Mouse (Mus musculus) forebrain, embryonic 11.5 days (tissue): Measurements from ENCODE around the gene Rbm4b. TPM values are rescaled to one million over a fixed set of nuclear protein-coding genes. Genes with fewer than 3 reads are reported as not detected.
"Not testable (repeated sequence)": the region's sequence is repeated elsewhere in the genome, so short reads cannot be mapped to it uniquely, and the experiment has no call there.

Experiments used
- ATAC-seq: fragments of 200-750 bp; cut with Nextera tagmentation; replicated peaks from 2 replicates; pipeline ENCODE4 v1.8.0; 2017; ENCODE audit warnings: moderate TSS enrichment; ENCODE audit not compliant: low FRiP score
- DNase-seq: peaks from one replicate; pipeline ENCODE4 v3.0.0-alpha.2; 2017; ENCODE audit warnings: low spot score
- H3K27ac ChIP-seq: fragments of 300-500 bp; sonication (generic); 2 replicates; pipeline ENCODE4 v1.5.1; 2014; ENCODE audit warnings: low read depth, low read length
- H3K27me3 ChIP-seq: fragments of 300-500 bp; sonication (generic); 2 replicates; pipeline ENCODE4 v1.6.1; 2014; ENCODE audit warnings: mild to moderate bottlenecking, low read length, mixed read lengths; ENCODE audit not compliant: control insufficient read depth, insufficient read depth
- H3K36me3 ChIP-seq: fragments of 300-500 bp; sonication (generic); 2 replicates; pipeline ENCODE4 v1.6.1; 2014; ENCODE audit warnings: mild to moderate bottlenecking, low read length, moderate library complexity, mixed read lengths; ENCODE audit not compliant: control insufficient read depth, insufficient read depth
- H3K4me1 ChIP-seq: fragments of 300-500 bp; sonication (generic); replicated peaks from 2 replicates; pipeline ENCODE4 v1.6.1; 2014; ENCODE audit warnings: low read length, mixed read lengths; ENCODE audit not compliant: control insufficient read depth, insufficient read depth
- H3K4me2 ChIP-seq: fragments of 300-500 bp; sonication (generic); 2 replicates; pipeline ENCODE4 v1.6.1; 2014; ENCODE audit warnings: low read depth, mild to moderate bottlenecking, low read length, moderate library complexity, mixed read lengths; ENCODE audit not compliant: severe bottlenecking
- H3K4me3 ChIP-seq: fragments of 300-500 bp; sonication (generic); 2 replicates; pipeline ENCODE4 v1.5.1; 2014; ENCODE audit warnings: low read depth, low read length
- H3K9ac ChIP-seq: fragments of 300-500 bp; sonication (generic); 2 replicates; pipeline ENCODE4 v1.6.1; 2014; ENCODE audit warnings: low read length
- H3K9me3 ChIP-seq: fragments of 300-500 bp; sonication (generic); 2 replicates; pipeline ENCODE4 v1.6.1; 2016; ENCODE audit warnings: low read length, mixed read lengths; ENCODE audit not compliant: control insufficient read depth
- WGBS: fragments of 180-500 bp; shearing (Covaris S2); extraction: QIAGEN DNeasy Blood & Tissue Kit; methylation state at CpG from one replicate; pipeline ENCODE4 v1.1.7; 2014; 5-methylcytosine and 5-hydroxymethylcytosine counted together
- polyA plus RNA-seq: library from polyadenylated mRNA; unstranded; fragments of >200 nt; fragmentation: Nextera tagmentation; extraction: Ambion mirVana; gene quantifications from 2 replicates; pipeline ENCODE4 v1.2.1, GENCODE M21; 2014

The Rbm4b gene
- polyA plus RNA-seq, 1 experiment from 2014 or later = 136 TPM

- peaks cover 14% of the 10 kb centered on the region; the same call in 1 of the 2 replicates for H3K36me3 ChIP-seq
- no peaks in the 10 kb centered on the region for H3K9me3 ChIP-seq
- no peak for DNase-seq
- no peaks in the 10 kb centered on the region for H3K27me3 ChIP-seq
- whole genome bisulfite sequencing = 92% methylated on average over 7 of the region's 7 CpGs
- H3K9ac ChIP-seq = no peak overlapping the region
- H3K27ac ChIP-seq = no peak overlapping the region
- H3K4me3 ChIP-seq = no peak overlapping the region
- no peak overlapping the region for H3K4me2 ChIP-seq
- no peak for ATAC-seq
- H3K4me1 ChIP-seq = no peaks in the 10 kb centered on the region
Observed at GRCm38 (mm10) chr19:4802691-4803091, 46.4 kb downstream of the Rbm4b start.

DNA sequence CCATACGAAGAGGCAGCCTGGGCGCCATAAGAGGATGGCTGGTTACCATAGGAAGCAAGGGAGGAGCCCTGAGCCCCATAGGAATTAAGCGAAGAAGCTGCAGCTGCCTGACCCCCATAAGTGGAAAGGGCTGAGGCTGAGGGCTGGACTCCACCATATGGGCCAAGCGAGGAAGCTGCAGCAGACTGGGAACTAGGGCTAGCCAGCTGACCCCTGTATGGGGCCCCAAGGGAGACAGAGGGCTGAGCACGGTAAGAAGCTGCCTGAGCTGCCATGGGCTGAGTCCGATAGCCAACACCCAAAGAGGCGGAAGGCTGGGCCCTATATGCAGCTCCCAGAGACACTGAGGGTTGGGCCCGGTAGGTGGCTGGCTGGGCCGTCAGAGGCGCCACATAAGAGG lies 47.0 kb downstream of the Rbm4b start:
- H3K9ac ChIP-seq = no peak overlapping the region
- H3K4me1 ChIP-seq = no peaks in the 10 kb centered on the region; the same call in 1 of the 2 replicates
- H3K36me3 ChIP-seq = peaks cover 14% of the 10 kb centered on the region; the same call in 1 of the 2 replicates
- H3K27ac ChIP-seq = no peak overlapping the region
- no peak overlapping the region for H3K4me3 ChIP-seq
- ATAC-seq = no peak
- no peak for DNase-seq
- no peak overlapping the region for H3K4me2 ChIP-seq
- no peaks in the 10 kb centered on the region for H3K9me3 ChIP-seq
- WGBS = 90% methylated on average over 10 of the region's 10 CpGs
- no peaks in the 10 kb centered on the region for H3K27me3 ChIP-seq

DNA sequence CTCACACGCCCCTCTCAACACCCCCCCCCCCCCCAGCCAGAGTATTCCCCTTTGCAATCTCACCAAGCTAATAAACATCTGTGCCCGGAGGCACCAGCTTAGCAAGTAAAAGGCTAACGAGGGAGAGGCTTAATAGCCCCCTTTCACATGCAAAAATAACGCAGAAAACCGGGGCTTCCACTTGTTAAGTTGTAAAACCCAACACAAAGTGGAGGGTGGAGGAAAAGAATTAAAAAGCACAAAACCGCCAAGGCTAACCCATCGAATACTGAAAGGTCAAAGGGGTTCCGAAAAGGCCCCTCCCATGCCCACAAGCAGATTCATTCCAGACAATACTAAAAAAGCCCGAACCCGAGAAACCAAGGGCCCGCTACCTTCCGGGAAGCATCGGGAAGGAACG lies 54.0 kb downstream of the Rbm4b start:
- WGBS = under 1% methylated on average over 14 of the region's 14 CpGs
- H3K27ac ChIP-seq = no peak overlapping the region
- no peak for ATAC-seq

GRCm38 (mm10) chr19:4810746-4811062 lies 54.4 kb downstream of the Rbm4b start:
- Histone ChIP-seq H3K9me3 (no peaks in the 10 kb centered on the region), H3K4me1 (peaks cover 12% of the 10 kb centered on the region), H3K4me2 (peak overlapping the region; percentile 87), H3K36me3 (no peaks in the 10 kb centered on the region; the same call in 1 of the 2 replicates), H3K4me3 (peak overlapping the region; percentile 86), H3K9ac (peak overlapping the region; percentile 89), H3K27ac (peak overlapping the region; percentile 86; the same call in 1 of the 2 replicates), H3K27me3 (no peaks in the 10 kb centered on the region)
- DNase-seq = no peak
- ATAC-seq = no peak
- 0% methylated on average over 17 of the region's 17 CpGs for WGBS

More for the DNA sequence above, 54.0 kb downstream of the Rbm4b start:
- peak overlapping the region; percentile 87 for H3K4me2 ChIP-seq
- H3K4me1 ChIP-seq = peaks cover 12% of the 10 kb centered on the region
- no peak for DNase-seq
- H3K27me3 ChIP-seq = no peaks in the 10 kb centered on the region
- H3K9ac ChIP-seq = peak overlapping the region; percentile 89
- H3K9me3 ChIP-seq = no peaks in the 10 kb centered on the region
- H3K36me3 ChIP-seq = no peaks in the 10 kb centered on the region; the same call in 1 of the 2 replicates
- peak overlapping the region; percentile 86 for H3K4me3 ChIP-seq

DNA sequence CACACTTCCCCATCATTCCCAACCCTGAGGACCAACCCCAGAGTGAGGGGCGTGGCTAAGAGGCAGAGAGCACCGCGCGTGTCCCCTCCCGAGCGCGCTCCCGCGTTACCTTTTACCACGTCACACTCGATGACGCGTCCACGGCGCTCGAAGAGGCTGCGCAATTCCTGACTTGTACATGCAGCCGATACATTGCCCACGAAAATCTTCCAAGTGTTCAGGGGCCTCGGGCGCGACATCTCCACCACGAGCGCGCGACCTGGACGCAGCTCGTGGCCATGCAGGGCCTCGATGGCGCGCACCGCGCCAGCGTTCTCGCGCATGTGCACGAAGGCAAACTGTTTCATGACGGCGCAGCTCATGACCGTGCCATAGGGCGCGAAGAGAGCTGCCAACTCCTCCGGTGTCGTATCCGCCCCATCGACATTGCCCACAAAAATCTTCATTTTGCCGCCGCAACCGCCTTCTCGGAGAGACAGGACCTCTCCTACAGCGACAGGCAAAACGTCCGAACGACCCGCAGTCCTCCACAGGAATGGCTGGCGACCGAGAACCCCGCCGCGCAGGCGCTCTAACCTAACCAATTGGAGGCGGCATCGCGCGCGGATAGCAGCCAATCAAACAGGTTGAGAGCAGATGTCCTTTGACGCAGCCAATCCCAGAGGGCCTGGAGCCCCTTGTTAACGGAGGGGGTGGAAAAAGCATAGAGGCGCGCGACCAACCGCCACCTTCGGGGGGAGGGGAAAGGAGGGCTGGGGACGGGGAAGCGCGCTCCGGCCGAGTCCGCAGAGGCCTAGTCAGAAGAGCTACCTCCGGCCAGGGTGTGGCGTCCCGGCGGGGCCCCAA lies 55.0 kb downstream of the Rbm4b start, which contains the start of the genes Gm21992 and Rbm14:
Gene Gm21992 (minus strand): TSS at position 550 of the 846 bp plus-strand sequence.
Gene Rbm14 (minus strand): TSS at position 572 of the 846 bp plus-strand sequence.
- H3K36me3 ChIP-seq = no peaks in the 10 kb centered on the region; the same call in 1 of the 2 replicates
- H3K4me1 ChIP-seq = peaks cover 12% of the 10 kb centered on the region
- peak within 1 kb of the TSS; percentile 86 for H3K27ac ChIP-seq
- peak within 1 kb of the TSS; percentile 89 for H3K9ac ChIP-seq
- peak within 1 kb of the TSS; percentile 86 for H3K4me3 ChIP-seq
- H3K9me3 ChIP-seq = no peaks in the 10 kb centered on the region
- WGBS = under 1% methylated on average over 83 of the region's 83 CpGs
- peak within 1 kb of the TSS; percentile 87 for H3K4me2 ChIP-seq
- DNase-seq = peak; percentile 99
- peak; percentile 98 for ATAC-seq
- no peaks in the 10 kb centered on the region for H3K27me3 ChIP-seq

DNA sequence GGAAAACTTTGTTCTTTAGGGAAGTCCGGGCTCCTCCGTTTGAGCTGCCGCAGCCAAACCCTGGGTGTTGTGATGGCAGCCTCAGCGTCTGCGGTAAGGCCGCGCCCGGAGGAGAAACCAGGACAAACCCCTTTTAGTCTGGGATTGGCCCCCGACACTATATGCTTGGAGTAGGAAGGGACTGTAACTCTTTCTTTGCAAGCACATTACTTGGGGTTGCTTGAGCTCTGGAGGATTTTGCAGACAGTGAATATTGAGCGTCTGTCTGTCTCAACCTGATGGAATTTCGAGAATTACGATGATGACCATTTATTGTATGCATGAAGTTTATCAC lies 55.6 kb downstream of the Rbm4b start:
- WGBS = 6% methylated on average over 12 of the region's 12 CpGs

DNA sequence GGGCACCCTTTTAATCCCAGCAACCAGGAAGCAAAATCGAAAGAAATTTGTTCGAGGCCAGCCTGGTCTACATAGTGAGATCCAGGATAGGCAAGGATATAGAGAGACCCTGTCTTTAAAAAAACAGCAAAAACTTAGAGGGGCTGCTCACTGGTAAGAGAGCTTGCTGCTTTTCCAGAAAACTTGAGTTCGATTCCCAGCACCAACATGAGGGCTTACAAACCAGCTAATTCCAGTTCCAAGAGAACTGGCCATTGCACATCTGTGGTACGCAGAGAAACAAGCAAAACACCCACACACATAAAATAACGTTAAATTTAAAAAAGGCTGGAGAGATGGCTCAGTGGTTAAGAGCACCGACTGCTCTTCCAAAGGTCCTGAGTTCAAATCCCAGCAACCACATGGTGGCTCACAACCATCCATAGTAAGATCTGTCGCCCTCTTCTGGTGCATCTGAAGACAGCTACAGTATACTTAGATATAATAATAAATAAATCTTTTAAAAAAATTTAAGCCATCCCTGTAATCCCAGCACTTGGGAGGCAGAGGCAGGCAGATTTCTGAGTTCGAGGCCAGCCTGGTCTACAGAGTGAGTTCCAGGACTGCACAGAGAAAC lies 56.1 kb downstream of the Rbm4b start:
- H3K4me3 ChIP-seq = peak overlapping the region; percentile 86
- not testable (repeated sequence) for H3K27me3 ChIP-seq, DNase-seq, H3K36me3 ChIP-seq, ATAC-seq, H3K9me3 ChIP-seq
- peaks cover 12% of the 10 kb centered on the region for H3K4me1 ChIP-seq
- peak overlapping the region; percentile 84; the same call in 1 of the 2 replicates for H3K27ac ChIP-seq
- WGBS = 76% methylated on average over 8 of the region's 8 CpGs
- H3K9ac ChIP-seq = peak overlapping the region; percentile 89
- H3K4me2 ChIP-seq = peak overlapping the region; percentile 87

More for the DNA sequence above, 55.6 kb downstream of the Rbm4b start:
- H3K9ac ChIP-seq = peak overlapping the region; percentile 89
- DNase-seq = no peak
- peak overlapping the region; percentile 84 for H3K27ac ChIP-seq
- no peaks in the 10 kb centered on the region for H3K9me3 ChIP-seq
- H3K4me1 ChIP-seq = peaks cover 12% of the 10 kb centered on the region
- no peaks in the 10 kb centered on the region for H3K27me3 ChIP-seq
- H3K36me3 ChIP-seq = no peaks in the 10 kb centered on the region; the same call in 1 of the 2 replicates
- peak overlapping the region; percentile 87 for H3K4me2 ChIP-seq
- peak overlapping the region; percentile 86 for H3K4me3 ChIP-seq
- ATAC-seq = peak; percentile 25

GRCm38 (mm10) chr19:4813015-4813414 lies 56.7 kb downstream of the Rbm4b start:
- Histone ChIP-seq H3K27ac (no peak overlapping the region), H3K4me2 (no peak overlapping the region), H3K9ac (no peak overlapping the region), H3K36me3 (no peaks in the 10 kb centered on the region), H3K9me3 (no peaks in the 10 kb centered on the region), H3K27me3 (no peaks in the 10 kb centered on the region), H3K4me1 (peaks cover 12% of the 10 kb centered on the region), H3K4me3 (no peak overlapping the region)
- 77% methylated on average over 6 of the region's 6 CpGs for WGBS
- DNase-seq = peak; percentile 57
- ATAC-seq = no peak
